Mouse (Mus musculus) c-Kit-positive CD71-negative TER-119-negative erythroid progenitor cells, embryonic 14.5 days (primary cell): Measurements from ENCODE around the gene Olfr96.
"Not testable (repeated sequence)": the region's sequence is repeated elsewhere in the genome, so short reads cannot be mapped to it uniquely, and the experiment has no call there.

ENCODE experiments used
- DNase-seq: peaks from one replicate; pipeline ENCODE4 v3.0.0-alpha.2; 2013; ENCODE audit warnings: low read depth

The Olfr96 gene

GRCm38 (mm10) chr17:37219846-37220245 is at the start of gene Olfr96:
Olfr96 (plus strand) TSS chr17:37220146.
- no peak for DNase-seq

- no peak for DNase-seq
Observed at GRCm38 (mm10) chr17:37185474-37185873, 34.5 kb upstream of the Olfr96 start.

GRCm38 (mm10) chr17:37190711-37191110 is 29.2 kb upstream of the Olfr96 start:
- DNase-seq, result no peak

- no peak for DNase-seq
Observed at GRCm38 (mm10) chr17:37193032-37193431, 26.9 kb upstream of the Olfr96 start.

GRCm38 (mm10) chr17:37193656-37194055 is 26.3 kb upstream of the Olfr96 start, which contains the start of gene Ubd:
Ubd (plus strand) TSS chr17:37193892.
- no peak for DNase-seq

GRCm38 (mm10) chr17:37194782-37195181 is 25.2 kb upstream of the Olfr96 start:
- DNase-seq, result no peak

GRCm38 (mm10) chr17:37196845-37197724 is 22.9 kb upstream of the Olfr96 start:
- no peak for DNase-seq

GRCm38 (mm10) chr17:37200894-37201293 is 19.1 kb upstream of the Olfr96 start, which contains the start of gene Olfr94:
Olfr94 (minus strand) TSS chr17:37200994.
- no peak for DNase-seq

- DNase-seq, result peak; percentile 58
Observed at GRCm38 (mm10) chr17:37203206-37203916, 16.6 kb upstream of the Olfr96 start.

- no peak for DNase-seq
Observed at GRCm38 (mm10) chr17:37203917-37204236, 16.1 kb upstream of the Olfr96 start.

GRCm38 (mm10) chr17:37210884-37211768 is 8.8 kb upstream of the Olfr96 start:
- no peak for DNase-seq

GRCm38 (mm10) chr17:37213018-37213417 is 6.9 kb upstream of the Olfr96 start, which contains the start of gene Olfr95:
Olfr95 (minus strand) TSS chr17:37213118.
- no peak for DNase-seq

- no peak for DNase-seq
Observed at GRCm38 (mm10) chr17:37218486-37218885, 1.5 kb upstream of the Olfr96 start.

GRCm38 (mm10) chr17:37221879-37222278 is 1.9 kb downstream of the Olfr96 start:
- no peak for DNase-seq

GRCm38 (mm10) chr17:37237230-37237629 is 17.3 kb downstream of the Olfr96 start, which contains the start of gene Olfr97:
Olfr97 (minus strand) TSS chr17:37237330.
- DNase-seq, result not testable (repeated sequence)

GRCm38 (mm10) chr17:37242198-37242597 is 22.3 kb downstream of the Olfr96 start:
- no peak for DNase-seq

GRCm38 (mm10) chr17:37246715-37247114 is 26.8 kb downstream of the Olfr96 start:
- DNase-seq, result no peak

GRCm38 (mm10) chr17:37249460-37249859 is 29.5 kb downstream of the Olfr96 start:
- no peak for DNase-seq

GRCm38 (mm10) chr17:37250544-37250943 is 30.6 kb downstream of the Olfr96 start:
- DNase-seq, result no peak

- DNase-seq, result no peak
Observed at GRCm38 (mm10) chr17:37263626-37264025, 43.7 kb downstream of the Olfr96 start, which contains the start of gene Olfr98. Olfr98 (minus strand) TSS chr17:37263749.

- peak; percentile 96 for DNase-seq
Observed at GRCm38 (mm10) chr17:37270058-37270701, 50.2 kb downstream of the Olfr96 start, which contains the start of gene H2-M3. H2-M3 (plus strand) TSS chr17:37270220.
